11 mouse cellular contexts compared by ENCODE assay signal in the genomic region with DNA sequence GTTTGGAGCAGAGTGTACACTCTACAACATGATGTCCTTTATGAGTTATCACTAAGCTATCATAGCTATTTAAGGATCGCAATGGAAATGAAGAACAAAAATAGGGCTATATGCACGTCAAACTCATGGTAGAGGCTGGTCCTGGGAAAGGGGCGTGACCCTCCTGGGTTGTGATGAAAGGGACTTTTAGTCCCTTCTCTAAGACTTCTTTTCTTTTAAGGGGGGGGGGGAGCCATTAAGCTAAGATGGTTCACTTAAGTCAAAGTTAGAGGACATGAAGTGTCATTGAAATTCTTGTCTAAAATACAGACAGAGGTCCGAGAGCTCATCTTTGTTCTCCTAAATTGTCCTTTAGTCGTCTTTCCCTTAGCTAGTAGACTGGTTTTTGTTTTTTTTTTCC. TPM values are rescaled to one million over a fixed set of nuclear protein-coding genes. Genes with fewer than 3 reads are reported as not detected.
DNase-seq lines count a peak whose midpoint lies in the region; ATAC-seq and TF ChIP-seq lines count a peak whose summit lies in the region.
"Had no signal": no experiment of that assay in that cellular context is flagged by ENCODE, and none has a peak within 500 bp of the region (broad histone marks: within the 10 kb centered on the region; RNA-seq: fewer than 3 reads in every experiment).

No protein-coding gene starts in this region.

- no peaks in the 10 kb centered on the region for H3K36me3 ChIP-seq in forebrain, embryonic 10.5 days (replicated peaks)
- no peaks in the 10 kb centered on the region for H3K36me3 ChIP-seq in forebrain, embryonic 16.5 days (ENCODE audit: control insufficient read depth, insufficient read depth)
- H3K36me3 ChIP-seq in intestine, embryonic 14.5 days (ENCODE audit: control insufficient read depth, insufficient read depth, low read length): no peaks in the 10 kb centered on the region
- no peaks in the 10 kb centered on the region for H3K36me3 ChIP-seq in intestine, postnatal 0 days (ENCODE audit: control insufficient read depth, insufficient read depth)
- no peaks in the 10 kb centered on the region for H3K36me3 ChIP-seq in stomach, embryonic 16.5 days (ENCODE audit: control insufficient read depth, insufficient read depth, low read length)
- no peaks in the 10 kb centered on the region for H3K36me3 ChIP-seq in stomach, postnatal 0 days (ENCODE audit: control insufficient read depth, insufficient read depth, low read length)

- no peak for DNase-seq in forebrain, embryonic 10.5 days (ENCODE audit: extremely low spot score, low spot score)
- DNase-seq in intestine, embryonic 14.5 days (ENCODE audit: low spot score): no peak
- no peak for DNase-seq in stomach, postnatal 0 days (ENCODE audit: low spot score)
- DNase-seq in thymus, postnatal 4 days: no peak
- no peak for DNase-seq in adrenal gland, postnatal 10 days
- DNase-seq: left cerebral cortex, postnatal 4 days had no signal

- H3K4me2 ChIP-seq in forebrain, embryonic 16.5 days (ENCODE audit: low read length): no peak overlapping the region
- peak overlapping the region; percentile 52; the same call in 1 of the 2 replicates for H3K4me2 ChIP-seq in intestine, embryonic 14.5 days (ENCODE audit: low read length)
- no peak overlapping the region for H3K4me2 ChIP-seq in intestine, postnatal 0 days (replicated peaks; ENCODE audit: low read depth)
- 0 out of 2 replicates have a peak overlapping the region, but pooled peaks have one; percentile 70 for H3K4me2 ChIP-seq in stomach, embryonic 16.5 days (ENCODE audit: low read depth, low read length)
- H3K4me2 ChIP-seq in stomach, postnatal 0 days (replicated peaks; ENCODE audit: low read depth): no peak overlapping the region; the same call in 1 of the 2 replicates

- no peak for ATAC-seq in forebrain, embryonic 16.5 days
- no peak for ATAC-seq in intestine, embryonic 14.5 days (replicated peaks; ENCODE audit: low FRiP score, low TSS enrichment, low read depth)
- ATAC-seq in intestine, postnatal 0 days: no peak
- ATAC-seq in stomach, embryonic 16.5 days (ENCODE audit: insufficient read depth, low FRiP score): no peak
- no peak for ATAC-seq in stomach, postnatal 0 days (ENCODE audit: low FRiP score, low TSS enrichment)
- ATAC-seq: forebrain, embryonic 13.5 days; intestine, embryonic 16.5 days had no signal

- peaks cover 85% of the 10 kb centered on the region for H3K27me3 ChIP-seq in forebrain, embryonic 10.5 days (ENCODE audit: poor library complexity, severe bottlenecking)
- peaks cover 16% of the 10 kb centered on the region for H3K27me3 ChIP-seq in forebrain, embryonic 16.5 days (replicated peaks; ENCODE audit: control insufficient read depth, insufficient read depth, low read length)
- H3K27me3 ChIP-seq in intestine, embryonic 14.5 days (replicated peaks; ENCODE audit: control insufficient read depth, insufficient read depth, low read length): peaks cover 37% of the 10 kb centered on the region
- H3K27me3 ChIP-seq in intestine, postnatal 0 days (replicated peaks; ENCODE audit: control insufficient read depth, insufficient read depth, low read length): peaks cover 25% of the 10 kb centered on the region
- peaks cover 5% of the 10 kb centered on the region for H3K27me3 ChIP-seq in stomach, embryonic 16.5 days (ENCODE audit: control insufficient read depth, insufficient read depth, low read length)
- no peaks in the 10 kb centered on the region for H3K27me3 ChIP-seq in stomach, postnatal 0 days (ENCODE audit: control insufficient read depth, insufficient read depth, low read length)

- WGBS in forebrain, embryonic 10.5 days: 16% methylated on average over 5 of the region's 5 CpGs
- 25% methylated on average over 5 of the region's 5 CpGs for WGBS in forebrain, embryonic 16.5 days
- WGBS in intestine, embryonic 14.5 days: 32% methylated on average over 5 of the region's 5 CpGs
- 34% methylated on average over 5 of the region's 5 CpGs for WGBS in intestine, postnatal 0 days
- 36% methylated on average over 5 of the region's 5 CpGs for WGBS in stomach, embryonic 16.5 days
- 40% methylated on average over 5 of the region's 5 CpGs for WGBS in stomach, postnatal 0 days

- H3K27ac ChIP-seq in forebrain, embryonic 10.5 days: no peak overlapping the region
- H3K27ac ChIP-seq in forebrain, embryonic 16.5 days (ENCODE audit: low read length): no peak overlapping the region
- H3K27ac ChIP-seq in intestine, embryonic 14.5 days (ENCODE audit: low read depth): no peak overlapping the region
- H3K27ac ChIP-seq in intestine, postnatal 0 days (ENCODE audit: low read depth, low read length): no peak overlapping the region
- no peak overlapping the region for H3K27ac ChIP-seq in stomach, embryonic 16.5 days (ENCODE audit: low read length)
- H3K27ac ChIP-seq in stomach, postnatal 0 days (replicated peaks): no peak overlapping the region
- H3K27ac ChIP-seq: forebrain, embryonic 13.5 days had no signal

- TF ChIP-seq EP300 in stomach, postnatal 0 days (optimal IDR thresholded peaks at IDR 0.05): no peak

- H3K9ac ChIP-seq in forebrain, embryonic 16.5 days (replicated peaks; ENCODE audit: low read depth, low read length): no peak overlapping the region
- no peak overlapping the region for H3K9ac ChIP-seq in intestine, embryonic 14.5 days (ENCODE audit: low read length)
- no peak overlapping the region for H3K9ac ChIP-seq in intestine, postnatal 0 days (ENCODE audit: low read depth, low read length)
- H3K9ac ChIP-seq in stomach, embryonic 16.5 days (ENCODE audit: low read length): no peak overlapping the region
- no peak overlapping the region for H3K9ac ChIP-seq in stomach, postnatal 0 days (ENCODE audit: low read length)

- H3K4me3 ChIP-seq in forebrain, embryonic 10.5 days: peak overlapping the region; percentile 50
- H3K4me3 ChIP-seq in forebrain, embryonic 16.5 days (replicated peaks; ENCODE audit: low read length): no peak overlapping the region
- H3K4me3 ChIP-seq in intestine, embryonic 14.5 days (ENCODE audit: low read depth, low read length): no peak overlapping the region
- no peak overlapping the region for H3K4me3 ChIP-seq in intestine, postnatal 0 days (ENCODE audit: low read depth, low read length)
- H3K4me3 ChIP-seq in stomach, embryonic 16.5 days (replicated peaks; ENCODE audit: low read length): no peak overlapping the region
- H3K4me3 ChIP-seq in stomach, postnatal 0 days (ENCODE audit: low read depth, low read length): no peak overlapping the region

- no peaks in the 10 kb centered on the region for H3K9me3 ChIP-seq in forebrain, embryonic 10.5 days
- no peaks in the 10 kb centered on the region for H3K9me3 ChIP-seq in forebrain, embryonic 16.5 days (ENCODE audit: control insufficient read depth, low read length)
- no peaks in the 10 kb centered on the region for H3K9me3 ChIP-seq in intestine, embryonic 14.5 days (ENCODE audit: control insufficient read depth, low read length)
- H3K9me3 ChIP-seq in intestine, postnatal 0 days (ENCODE audit: control insufficient read depth): no peaks in the 10 kb centered on the region
- H3K9me3 ChIP-seq in stomach, embryonic 16.5 days (replicated peaks; ENCODE audit: control insufficient read depth, low read length): no peaks in the 10 kb centered on the region
- H3K9me3 ChIP-seq in stomach, postnatal 0 days (ENCODE audit: control insufficient read depth, low read length): no peaks in the 10 kb centered on the region
- H3K9me3 ChIP-seq: forebrain, embryonic 13.5 days had no signal

- H3K4me1 ChIP-seq in forebrain, embryonic 10.5 days: peaks cover 41% of the 10 kb centered on the region
- H3K4me1 ChIP-seq in forebrain, embryonic 16.5 days (replicated peaks; ENCODE audit: control insufficient read depth, insufficient read depth, low read length): peaks cover 12% of the 10 kb centered on the region
- H3K4me1 ChIP-seq in intestine, embryonic 14.5 days (replicated peaks; ENCODE audit: control insufficient read depth, insufficient read depth, low read length): 0 out of 2 replicates have a peak, but pooled peaks cover 4% of the 10 kb centered on the region
- peaks cover 3% of the 10 kb centered on the region; the same call in 1 of the 2 replicates for H3K4me1 ChIP-seq in intestine, postnatal 0 days (replicated peaks; ENCODE audit: control insufficient read depth, insufficient read depth, low read length)
- peaks cover 8% of the 10 kb centered on the region; the same call in 1 of the 2 replicates for H3K4me1 ChIP-seq in stomach, embryonic 16.5 days (ENCODE audit: control insufficient read depth, insufficient read depth, low read length)
- no peaks in the 10 kb centered on the region for H3K4me1 ChIP-seq in stomach, postnatal 0 days (replicated peaks; ENCODE audit: control insufficient read depth, insufficient read depth)

- TF ChIP-seq CTCF in intestine, postnatal 0 days (IDR thresholded peaks at IDR 0.05; ENCODE audit: low read depth): no peak
- no peak for TF ChIP-seq CTCF in stomach, postnatal 0 days (IDR thresholded peaks at IDR 0.05; ENCODE audit: low read depth)

RNA-seq across cellular contexts. Expression of a gene that starts 15.1 kb away (rescaled TPM):
- polyA plus RNA-seq in forebrain, embryonic 10.5 days (2016; fragmentation: Nextera tagmentation; extraction: Ambion mirVana): 4.2 and 4.4 TPM in 2 replicates
- 3.2 and 5.7 TPM in 2 replicates for polyA plus RNA-seq in forebrain, embryonic 16.5 days (2015; fragmentation: Nextera tagmentation; extraction: Ambion mirVana)
- polyA plus RNA-seq in intestine, embryonic 14.5 days (2014; fragmentation: Nextera tagmentation; extraction: Ambion mirVana): 5.2 and 6.1 TPM in 2 replicates
- 2.6 and 3.3 TPM in 2 replicates for polyA plus RNA-seq in intestine, postnatal 0 days (2015; fragmentation: Nextera tagmentation; extraction: Ambion mirVana)
- polyA plus RNA-seq in stomach, embryonic 16.5 days (2015; fragmentation: Nextera tagmentation; extraction: Ambion mirVana): 2.8 and 5.4 TPM in 2 replicates
- 2.2 and 2.9 TPM in 2 replicates for polyA plus RNA-seq in stomach, postnatal 0 days (2015; fragmentation: Nextera tagmentation; extraction: Ambion mirVana)
- 10 to 100 TPM; 33.8 to 37.1 TPM for total RNA-seq in adrenal gland, postnatal 10 days (2021)

Comparison
In these comparisons a context has a peak if more than half of its experiments do, and no peak if none do; other contexts are left out.
1. H3K4me2 ChIP-seq: peak in intestine, embryonic 14.5 days (single experiment) and stomach, embryonic 16.5 days (single experiment); none in forebrain, embryonic 16.5 days (single experiment), intestine, postnatal 0 days (single experiment) and stomach, postnatal 0 days (single experiment).